Mouse (Mus musculus) stomach, embryonic 15.5 days (tissue): ENCODE data around the gene Mgst3. TPM values are rescaled to one million over a fixed set of nuclear protein-coding genes. Genes with fewer than 3 reads are reported as not detected.

Experiments used
- ATAC-seq: fragments of 200-750 bp; cut with Nextera tagmentation; 2 replicates; pipeline ENCODE4 v1.8.0; 2017; ENCODE audit warnings: low read depth, moderate number of reproducible peaks, moderate TSS enrichment; ENCODE audit not compliant: insufficient read depth, low FRiP score
- H3K27ac ChIP-seq: fragments of 300-500 bp; sonication (generic); 2 replicates; pipeline ENCODE4 v1.5.1; 2015; ENCODE audit warnings: mild to moderate bottlenecking, inconsistent platforms
- H3K27me3 ChIP-seq: fragments of 300-500 bp; sonication (generic); replicated peaks from 2 replicates; pipeline ENCODE4 v1.6.1; 2015; ENCODE audit warnings: inconsistent platforms
- H3K36me3 ChIP-seq: fragments of 300-500 bp; sonication (generic); 2 replicates; pipeline ENCODE4 v1.6.1; 2015; ENCODE audit warnings: inconsistent platforms
- H3K4me1 ChIP-seq: fragments of 300-500 bp; sonication (generic); 2 replicates; pipeline ENCODE4 v1.6.1; 2015; ENCODE audit warnings: inconsistent platforms
- H3K4me2 ChIP-seq: fragments of 300-500 bp; sonication (generic); 2 replicates; pipeline ENCODE4 v1.6.1; 2015; ENCODE audit warnings: mild to moderate bottlenecking, inconsistent platforms
- H3K4me3 ChIP-seq: fragments of 300-500 bp; sonication (generic); replicated peaks from 2 replicates; pipeline ENCODE4 v1.5.1; 2015; ENCODE audit warnings: inconsistent platforms
- H3K9ac ChIP-seq: fragments of 300-500 bp; sonication (generic); 2 replicates; pipeline ENCODE4 v1.6.1; 2015; ENCODE audit warnings: inconsistent platforms
- H3K9me3 ChIP-seq: fragments of 300-500 bp; sonication (generic); 2 replicates; pipeline ENCODE4 v1.6.1; 2016; ENCODE audit warnings: inconsistent platforms
- WGBS: fragments of 180-500 bp; shearing (Covaris S2); methylation state at CpG from one replicate; pipeline ENCODE4 v1.1.7; 2015; 5-methylcytosine and 5-hydroxymethylcytosine counted together
- microRNA-seq: library from miRNA; unstranded; fragments of <30 nt; microRNA quantifications from one replicate; pipeline ENCODE4, GENCODE M21; 2016
- polyA plus RNA-seq: library from polyadenylated mRNA; unstranded; fragments of >200 nt; fragmentation: Nextera tagmentation; extraction: Ambion mirVana; gene quantifications from 2 replicates; pipeline ENCODE4 v1.2.1, GENCODE M21; 2015

Mgst3 gene
- polyA plus RNA-seq, 1 experiment from 2014 or later, result 224 TPM

DNA sequence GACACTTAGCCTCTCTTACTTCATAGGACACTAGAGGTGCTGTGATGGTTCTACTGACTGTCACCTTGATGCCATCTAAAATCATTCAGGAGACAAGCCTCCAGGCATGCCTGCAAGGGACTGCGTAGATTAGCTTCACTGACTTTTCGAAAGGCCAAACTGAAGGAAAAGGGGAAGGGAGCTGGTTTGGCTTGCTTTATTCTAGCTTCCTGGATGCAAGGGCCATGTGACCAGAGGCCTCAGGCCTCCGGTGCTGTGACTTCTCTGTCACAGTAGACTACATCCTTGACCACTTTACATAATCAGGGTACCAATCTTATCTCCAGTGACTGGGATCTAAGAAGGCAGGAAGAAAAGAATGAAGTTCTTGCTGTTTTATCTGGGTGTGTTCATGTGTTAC, 57.2 kb downstream of the Mgst3 start:
- 0 out of 2 replicates have a peak, but pooled peaks cover 7% of the 10 kb centered on the region for H3K36me3 ChIP-seq
- H3K4me1 ChIP-seq, result no peaks in the 10 kb centered on the region
- no peaks in the 10 kb centered on the region for H3K9me3 ChIP-seq
- no peak for ATAC-seq
- H3K4me2 ChIP-seq, result no peak overlapping the region
- no peak overlapping the region for H3K9ac ChIP-seq
- H3K27ac ChIP-seq, result no peak overlapping the region
- no peaks in the 10 kb centered on the region; the same call in 1 of the 2 replicates for H3K27me3 ChIP-seq
- WGBS, result 78% methylated on average over 3 of the region's 3 CpGs
- no peak overlapping the region for H3K4me3 ChIP-seq

DNA sequence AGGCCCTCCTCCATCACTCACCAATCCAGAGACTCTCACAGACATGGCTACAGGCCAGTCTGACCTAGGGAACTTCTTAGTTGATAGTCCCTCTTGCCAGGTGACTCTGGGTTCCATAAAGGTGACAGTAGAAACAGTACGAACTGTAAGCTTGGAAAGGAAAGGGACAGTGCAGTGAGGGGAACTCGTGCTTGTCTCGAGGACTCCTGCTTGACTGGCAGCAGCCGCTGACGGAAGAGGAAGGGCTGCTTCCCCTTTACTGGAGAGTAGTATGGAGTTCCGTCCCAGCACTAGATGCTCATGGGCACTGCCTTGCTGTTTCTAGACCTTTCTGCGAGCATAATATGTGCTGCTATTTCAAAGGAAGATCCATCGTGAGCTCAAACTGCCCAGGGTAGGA, 62.5 kb downstream of the Mgst3 start:
- ATAC-seq, result no peak
- peaks cover 21% of the 10 kb centered on the region for H3K36me3 ChIP-seq
- H3K9ac ChIP-seq, result no peak overlapping the region
- no peaks in the 10 kb centered on the region for H3K4me1 ChIP-seq
- H3K27me3 ChIP-seq, result no peaks in the 10 kb centered on the region
- 91% methylated on average over 8 of the region's 8 CpGs for WGBS
- no peak overlapping the region for H3K4me3 ChIP-seq
- no peak overlapping the region for H3K27ac ChIP-seq
- H3K9me3 ChIP-seq, result no peaks in the 10 kb centered on the region
- H3K4me2 ChIP-seq, result no peak overlapping the region

DNA sequence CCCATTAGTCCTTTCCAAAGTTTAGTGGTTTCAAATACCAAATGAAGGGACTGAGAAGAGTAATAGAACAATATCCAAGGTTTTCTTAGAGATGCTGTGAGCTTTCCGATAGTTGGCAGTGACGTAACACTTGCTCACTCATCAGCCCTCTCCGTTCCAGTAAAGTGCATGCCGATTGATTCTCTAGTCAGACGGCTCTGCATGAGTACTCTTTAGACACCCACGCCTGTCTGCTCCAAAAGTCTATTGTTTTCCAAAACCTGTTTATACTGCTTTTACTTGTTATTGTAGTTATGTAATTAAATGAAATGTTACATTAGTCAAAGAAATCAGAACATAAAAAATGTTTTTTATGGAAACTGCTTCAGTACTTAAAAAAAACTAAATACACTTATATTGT, 64.9 kb downstream of the Mgst3 start:
- no peak for ATAC-seq
- H3K9me3 ChIP-seq, result no peaks in the 10 kb centered on the region
- H3K4me3 ChIP-seq, result no peak overlapping the region
- WGBS, result 91% methylated on average over 6 of the region's 6 CpGs
- H3K27ac ChIP-seq, result no peak overlapping the region
- no peak overlapping the region for H3K4me2 ChIP-seq
- H3K27me3 ChIP-seq, result no peaks in the 10 kb centered on the region
- no peak overlapping the region for H3K9ac ChIP-seq
- peaks cover 27% of the 10 kb centered on the region for H3K36me3 ChIP-seq
- H3K4me1 ChIP-seq, result no peaks in the 10 kb centered on the region

Small RNA genes within 50 kb of the gene (microRNA-seq; reads per million reads assigned to microRNA genes)
- not detected for gene Gm25911

Other genes with a start within 250 kb of the Mgst3 start
- gene Uck2, start 108.5 kb downstream of the Mgst3 start, polyA plus RNA-seq, result 73.3 and 79.9 TPM in 2 replicates
- 86.2 and 94.3 TPM in 2 replicates for gene Tmco1, start 85.5 kb downstream of the Mgst3 start, polyA plus RNA-seq
- gene Aldh9a1, start 43.9 kb downstream of the Mgst3 start, polyA plus RNA-seq, result 77.1 and 92.8 TPM in 2 replicates
- gene Lrrc52, start 72.9 kb upstream of the Mgst3 start, polyA plus RNA-seq, result 0.12 TPM in 2 replicates
- 1.4 and 2.2 TPM in 2 replicates for gene Rxrg, start 204.5 kb upstream of the Mgst3 start, polyA plus RNA-seq